Mouse (Mus musculus): ENCODE results near the gene Tulp3.
A peak's percentile ranks its signal among the peaks of the same experiment; 100 is the strongest.

The Tulp3 gene

GRCm38 (mm10) chr6:128282126-128282525, 73.5 kb downstream of the Tulp3 start:
- TF ChIP-seq GATA4 (IDR thresholded peaks at IDR 0.05; ENCODE audit: insufficient replicate concordance, low read length), result no peak

- no peak for TF ChIP-seq GATA4 (IDR thresholded peaks at IDR 0.05; ENCODE audit: insufficient replicate concordance, low read length)
These were observed 75.0 kb downstream of the Tulp3 start for GRCm38 (mm10) chr6:128280472-128281145.

- no peak for TF ChIP-seq GATA4 (IDR thresholded peaks at IDR 0.05; ENCODE audit: insufficient replicate concordance, low read length)
These were observed 76.0 kb downstream of the Tulp3 start for GRCm38 (mm10) chr6:128279608-128280007.

DNA sequence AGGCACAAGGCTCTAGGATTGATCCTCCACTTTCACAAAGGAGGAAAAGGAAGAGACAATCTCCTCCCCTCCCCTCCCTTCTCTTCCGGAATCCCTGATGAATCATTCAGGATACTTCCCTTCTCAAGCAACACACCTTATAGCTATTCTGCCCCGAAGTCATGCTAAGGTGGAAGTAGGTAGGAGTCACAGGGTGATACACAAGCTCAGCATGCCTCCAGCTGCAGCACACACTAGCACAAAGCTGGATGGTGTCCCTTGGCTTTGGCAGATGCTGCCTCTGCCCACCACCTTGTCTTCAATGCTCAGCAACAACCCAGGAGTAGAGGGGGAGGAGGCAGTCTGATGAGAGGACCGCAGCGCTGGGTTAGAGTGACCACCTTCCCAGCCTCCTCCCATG, 76.6 kb downstream of the Tulp3 start:
- TF ChIP-seq GATA4 (IDR thresholded peaks at IDR 0.05; ENCODE audit: insufficient replicate concordance, low read length), result no peak

DNA sequence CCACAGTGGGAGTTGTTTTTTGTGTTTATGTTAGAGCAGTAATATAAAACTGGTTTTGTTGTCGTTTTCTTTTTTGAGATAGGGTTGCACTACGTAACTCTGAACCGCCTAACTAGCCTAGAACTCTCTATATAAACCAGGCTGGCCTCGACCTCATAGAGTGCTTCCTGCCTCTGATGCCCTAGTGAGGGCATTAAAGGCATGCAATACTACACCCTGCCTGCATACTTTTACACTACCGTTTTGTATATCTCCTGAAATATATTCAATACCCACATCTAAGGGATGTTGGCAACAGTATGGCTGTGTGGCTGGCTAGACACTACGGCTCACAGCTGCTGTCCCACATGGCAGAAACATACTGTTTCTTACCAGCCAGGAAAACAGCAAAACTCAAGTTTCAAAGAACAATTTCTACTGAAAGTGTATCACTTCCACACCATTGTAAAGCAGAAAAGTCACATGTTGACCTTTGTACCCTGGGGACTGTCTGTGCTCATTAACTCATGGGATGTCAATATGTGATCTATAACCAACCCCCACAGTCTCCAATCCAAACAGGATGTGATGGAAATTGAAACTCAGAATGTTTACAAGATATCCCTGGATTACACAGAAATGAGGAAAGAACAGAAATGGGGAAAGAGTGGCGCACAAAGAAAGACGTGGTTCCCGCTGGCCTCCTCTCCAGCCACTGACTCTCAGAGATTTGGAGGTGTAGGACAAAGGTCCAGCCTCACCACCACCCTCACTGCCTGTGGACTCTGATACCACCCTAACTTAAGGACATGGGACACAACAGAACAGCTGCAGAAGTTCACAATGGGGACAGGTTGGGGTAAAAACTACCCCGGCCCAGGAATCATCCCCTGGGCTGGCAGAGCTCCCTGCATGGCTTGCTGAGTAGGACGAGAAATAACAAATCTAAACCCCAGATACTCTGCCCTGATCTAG, 78.2 kb downstream of the Tulp3 start:
- peak; percentile 18; the same call in 1 of the 2 replicates for TF ChIP-seq GATA4 (IDR thresholded peaks at IDR 0.05; ENCODE audit: insufficient replicate concordance, low read length)

DNA sequence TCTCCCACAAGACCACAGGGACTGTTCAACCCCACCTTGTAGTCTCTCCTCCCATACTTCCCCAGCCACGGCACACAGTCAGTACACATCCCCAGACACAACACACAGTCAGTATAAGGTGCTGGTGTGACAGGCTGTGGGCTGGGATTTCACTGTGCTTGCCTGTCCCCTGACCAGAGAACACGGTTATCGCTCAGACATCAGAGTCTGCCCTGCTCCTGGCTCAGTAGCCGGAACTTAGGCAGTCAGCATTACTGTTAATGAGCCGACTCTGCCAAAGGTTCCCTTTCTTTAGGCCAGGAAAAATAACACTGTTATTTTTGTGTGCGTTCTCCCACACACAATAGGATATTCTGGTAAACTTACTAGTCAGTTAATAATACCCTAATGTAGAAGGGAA, 79.3 kb downstream of the Tulp3 start:
- no peak for TF ChIP-seq GATA4 (IDR thresholded peaks at IDR 0.05; ENCODE audit: insufficient replicate concordance, low read length)

DNA sequence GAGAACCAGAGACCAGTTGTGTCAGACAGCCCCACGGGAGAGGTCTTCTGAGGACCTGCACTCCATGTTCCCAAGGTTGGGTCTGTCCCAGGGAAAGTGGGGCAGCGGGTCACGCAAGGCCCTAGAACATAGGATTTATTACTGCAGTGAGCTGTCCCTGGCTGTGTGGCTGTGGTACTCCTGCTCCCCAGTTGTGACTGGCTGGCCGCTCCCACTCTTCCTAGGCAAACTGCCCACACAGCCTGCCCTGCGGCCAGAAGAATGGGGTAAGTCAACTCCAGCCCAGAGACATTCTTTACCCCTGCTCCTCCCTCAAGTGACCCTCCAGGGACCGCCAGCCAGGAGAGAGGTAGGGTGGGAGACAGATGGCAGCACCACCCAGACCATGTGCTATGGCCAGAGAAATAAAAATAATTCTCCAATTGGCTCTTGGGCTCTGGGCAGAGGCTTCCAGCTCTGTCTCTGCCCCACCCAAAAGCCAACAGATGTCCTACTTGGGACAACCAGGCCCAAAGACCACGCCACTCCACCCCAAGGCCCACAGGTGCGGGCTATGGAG, 80.1 kb downstream of the Tulp3 start:
- no peak for TF ChIP-seq GATA4 (IDR thresholded peaks at IDR 0.05; ENCODE audit: insufficient replicate concordance, low read length)

- no peak for TF ChIP-seq GATA4 (IDR thresholded peaks at IDR 0.05; ENCODE audit: insufficient replicate concordance, low read length)
These were observed 82.1 kb downstream of the Tulp3 start for GRCm38 (mm10) chr6:128273507-128273906.

DNA sequence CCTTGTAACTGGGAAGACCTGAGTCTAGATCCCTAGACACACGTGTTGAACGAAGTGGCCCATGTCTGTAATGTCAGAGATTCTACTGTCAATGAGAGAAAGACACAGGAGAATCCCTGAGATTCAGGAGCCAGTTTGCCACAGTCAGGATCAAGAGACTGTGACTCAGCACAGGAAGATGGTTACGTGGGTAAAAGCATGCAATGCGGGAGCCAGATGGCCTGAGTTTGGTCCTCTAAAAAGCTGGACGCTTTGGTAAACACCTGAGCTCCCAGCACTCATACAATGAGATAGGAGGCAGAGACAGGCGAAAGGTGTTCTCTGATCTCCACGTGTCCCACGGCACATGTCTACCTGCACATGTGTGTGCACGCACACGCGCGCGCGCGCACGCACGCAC, 82.9 kb downstream of the Tulp3 start:
- no peak for TF ChIP-seq GATA4 (IDR thresholded peaks at IDR 0.05; ENCODE audit: insufficient replicate concordance, low read length)
